Mouse (Mus musculus) gastrocnemius, adult 8-10 months (tissue): ENCODE results near the gene Csdc2. TPM values are rescaled to one million over a fixed set of nuclear protein-coding genes. Genes with fewer than 3 reads are reported as not detected.

Experiments
- DNase-seq, 2 experiments: peaks; one replicate each; pipeline ENCODE4 v3.0.0; 2022; ENCODE audit warnings: low spot score in 2 of 2
- total RNA-seq, 4 experiments: library from RNA; stranded (reverse); gene quantifications; 2 replicates each; pipeline ENCODE4 v1.2.4; 2022

Gene Csdc2
- total RNA-seq, 4 experiments from 2014 or later = 0.67 to 1.9 (median 0.90) TPM

- DNase-seq = no peak
These were observed 11.6 kb upstream of the Csdc2 start for GRCm38 (mm10) chr15:81924933-81925332.

- DNase-seq = peak; percentile 90 to 94
These were observed 10.7 kb upstream of the Csdc2 start, which contains the start of gene Polr3h for GRCm38 (mm10) chr15:81925760-81926445. Gene Polr3h, minus strand, starts transcription at chr15:81926240.

GRCm38 (mm10) chr15:81926446-81926822, 10.1 kb upstream of the Csdc2 start:
- DNase-seq = no peak

- DNase-seq = no peak
These were observed 8.8 kb upstream of the Csdc2 start for GRCm38 (mm10) chr15:81927741-81928140.

- DNase-seq = no peak
These were observed 8.3 kb upstream of the Csdc2 start for GRCm38 (mm10) chr15:81928277-81928676.

GRCm38 (mm10) chr15:81932951-81933470, 3.5 kb upstream of the Csdc2 start:
- no peak for DNase-seq

GRCm38 (mm10) chr15:81933986-81934385, 2.6 kb upstream of the Csdc2 start:
- DNase-seq = no peak

GRCm38 (mm10) chr15:81935869-81936637, 506 bp upstream of the Csdc2 start:
- DNase-seq = no peak

- no peak for DNase-seq
These were observed 776 bp downstream of the Csdc2 start for GRCm38 (mm10) chr15:81937098-81937972.

- DNase-seq = no peak
These were observed 1.7 kb downstream of the Csdc2 start for GRCm38 (mm10) chr15:81938246-81938645.

- no peak for DNase-seq
These were observed 2.7 kb downstream of the Csdc2 start for GRCm38 (mm10) chr15:81939157-81939715.

- DNase-seq = no peak
These were observed 3.2 kb downstream of the Csdc2 start for GRCm38 (mm10) chr15:81939774-81940173.

GRCm38 (mm10) chr15:81940219-81940618, 3.7 kb downstream of the Csdc2 start:
- DNase-seq = no peak

GRCm38 (mm10) chr15:81941010-81941409, 4.5 kb downstream of the Csdc2 start:
- no peak for DNase-seq

GRCm38 (mm10) chr15:81943176-81943749, 6.7 kb downstream of the Csdc2 start:
- no peak for DNase-seq

- DNase-seq = no peak
These were observed 12.5 kb downstream of the Csdc2 start for GRCm38 (mm10) chr15:81949076-81949475.

- DNase-seq = no peak
These were observed 13.0 kb downstream of the Csdc2 start for GRCm38 (mm10) chr15:81949476-81950131.

- no peak for DNase-seq
These were observed 14.2 kb downstream of the Csdc2 start for GRCm38 (mm10) chr15:81950716-81951115.

- DNase-seq = no peak
These were observed 14.6 kb downstream of the Csdc2 start for GRCm38 (mm10) chr15:81951159-81951558.

GRCm38 (mm10) chr15:81952310-81952709, 15.8 kb downstream of the Csdc2 start:
- no peak for DNase-seq
